Mouse (Mus musculus): ENCODE measurements around the gene Sipa1l2.
"Not testable (repeated sequence)": the region's sequence is repeated elsewhere in the genome, so short reads cannot be mapped to it uniquely, and the experiment has no call there.

The Sipa1l2 gene

DNA sequence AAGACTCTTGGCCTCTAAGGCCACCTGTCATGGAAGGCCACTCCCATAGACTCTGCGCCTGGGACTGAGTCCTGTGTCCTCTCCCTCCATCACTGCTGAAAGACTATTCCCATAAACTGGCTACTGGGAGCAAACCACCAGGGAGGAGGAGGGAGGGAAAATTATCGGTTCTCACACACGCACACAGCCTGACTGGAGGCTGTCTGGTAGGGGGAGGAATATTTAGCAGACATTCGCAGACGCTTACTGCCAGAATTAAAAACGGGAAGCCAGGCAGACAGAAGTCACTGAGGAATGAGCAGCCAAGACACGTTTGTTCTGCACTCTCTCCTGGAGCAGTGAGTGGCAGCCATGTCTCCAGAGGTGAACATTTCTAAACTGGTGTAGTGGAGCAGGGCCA lies 35.9 kb downstream of the Sipa1l2 start:
- DNase-seq (ENCODE audit: low spot score), result no peak

DNA sequence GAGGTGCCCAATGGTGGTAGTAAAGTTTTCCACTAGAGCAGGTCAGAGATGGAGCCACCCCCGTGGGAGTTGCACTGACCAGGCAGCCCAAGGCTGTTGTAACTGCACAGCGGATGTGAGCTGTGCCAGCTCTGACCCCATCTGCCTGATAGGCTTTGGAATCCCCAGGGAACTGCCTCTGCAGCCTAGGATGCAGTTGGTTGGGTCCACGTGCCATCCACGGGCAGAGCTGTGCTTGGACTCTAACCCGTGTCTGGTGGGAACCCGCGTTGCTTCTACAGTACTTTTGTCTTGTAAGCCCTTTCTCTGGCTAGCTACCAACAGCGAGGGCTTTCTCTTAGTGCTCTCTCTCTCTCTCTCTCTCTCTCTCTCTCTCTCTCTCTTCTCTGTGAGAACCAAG lies 36.7 kb downstream of the Sipa1l2 start:
- peak; percentile 46 for DNase-seq (ENCODE audit: low spot score)

DNA sequence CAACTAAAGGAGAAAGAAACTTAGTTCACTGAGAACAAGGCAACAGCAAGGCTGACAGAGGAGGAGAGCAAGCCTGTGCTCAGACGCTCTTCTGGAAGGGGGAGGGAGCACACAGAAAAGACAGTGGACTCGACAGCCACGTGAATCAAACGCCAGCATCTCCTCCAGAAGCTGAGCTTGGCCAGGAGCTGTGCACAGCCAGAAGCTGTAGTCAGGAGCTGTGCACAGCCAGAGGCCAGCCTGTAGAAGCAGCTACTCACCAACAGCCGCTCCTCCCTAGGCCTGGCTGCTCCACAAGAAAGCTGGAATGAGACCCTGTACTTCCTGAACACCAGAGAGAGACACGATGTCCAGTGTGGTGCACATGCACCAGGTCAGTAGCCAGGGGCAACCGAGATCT lies 37.4 kb downstream of the Sipa1l2 start:
- no peak for DNase-seq (ENCODE audit: low spot score)

DNA sequence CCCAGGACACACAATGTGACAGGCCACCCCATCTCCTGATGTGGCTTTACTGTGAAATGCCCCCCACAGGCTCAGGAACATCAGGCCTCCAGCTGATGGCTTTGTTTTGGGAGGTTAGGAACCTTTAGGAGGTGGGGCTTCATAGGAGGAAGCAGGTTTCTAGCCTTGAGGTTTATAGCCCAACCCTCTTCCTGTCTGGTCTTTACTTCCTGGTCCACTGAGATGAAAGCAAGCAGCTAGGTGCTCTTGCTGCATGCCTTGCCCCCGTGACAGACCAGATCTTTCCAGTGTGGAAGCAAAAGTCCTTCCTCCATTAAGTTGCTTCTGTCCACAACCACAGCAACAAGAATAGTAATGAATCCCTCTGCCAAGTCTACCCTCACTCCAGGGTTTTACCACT lies 38.0 kb downstream of the Sipa1l2 start:
- DNase-seq (ENCODE audit: low spot score), result no peak

DNA sequence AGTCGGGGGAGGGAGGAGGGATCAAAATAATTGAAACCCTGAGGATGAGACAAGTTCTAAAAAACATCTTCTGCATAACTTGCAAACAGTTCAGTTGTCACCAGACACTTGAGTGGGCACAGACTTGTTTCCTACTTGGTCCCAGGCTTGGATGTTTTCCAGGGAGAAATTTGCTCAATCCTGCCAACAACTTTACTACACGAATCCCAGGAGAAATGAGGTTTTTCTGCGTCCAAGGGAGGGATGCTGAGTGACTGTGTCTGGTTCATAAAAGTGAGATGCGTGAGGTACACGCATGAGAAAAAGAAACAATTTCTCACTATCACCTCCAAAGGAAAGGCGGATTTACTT lies 38.5 kb downstream of the Sipa1l2 start:
- no peak for DNase-seq (ENCODE audit: low spot score)

DNA sequence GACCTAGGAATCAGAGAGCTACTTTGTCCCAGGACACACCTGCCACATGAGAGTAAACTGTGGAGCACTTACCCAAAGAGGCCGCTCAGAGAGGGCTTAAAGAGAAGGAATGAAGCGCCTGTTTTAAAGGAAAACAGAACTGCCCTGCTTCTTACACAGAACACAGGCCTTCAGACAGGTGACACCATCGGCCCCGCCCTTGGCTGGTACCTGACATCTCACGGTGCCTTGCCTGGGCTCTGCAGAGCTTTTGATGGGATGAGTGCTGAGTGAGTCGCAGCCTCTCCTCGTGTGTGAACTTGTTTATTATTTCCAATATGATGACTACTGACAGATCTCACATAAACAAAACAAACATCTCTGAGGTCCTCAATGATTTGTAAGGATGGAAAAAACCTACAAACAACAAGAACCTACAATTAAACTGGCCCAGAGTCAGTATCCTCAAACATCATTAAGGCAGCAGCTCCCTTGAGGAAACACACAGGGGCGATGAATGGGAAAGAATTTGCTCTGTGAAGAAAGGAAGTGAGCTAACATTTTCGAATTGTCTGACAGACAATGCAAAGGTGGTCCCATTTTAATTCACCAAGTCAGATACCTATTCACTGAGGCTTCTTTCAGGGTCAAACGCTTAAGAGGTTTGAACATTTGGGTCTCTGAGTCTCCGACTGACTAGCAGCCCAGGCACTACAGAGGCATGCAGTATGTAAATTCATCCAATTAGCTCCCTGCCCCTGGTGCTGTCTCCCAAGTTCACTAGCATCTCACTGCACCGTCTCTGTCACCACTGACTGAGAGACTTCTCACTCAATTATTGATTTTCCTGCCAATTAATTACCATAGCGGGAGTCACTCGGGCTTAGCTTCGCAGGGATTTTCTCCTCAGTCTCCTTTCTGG lies 39.2 kb downstream of the Sipa1l2 start:
- no peak for DNase-seq (ENCODE audit: low spot score)

DNA sequence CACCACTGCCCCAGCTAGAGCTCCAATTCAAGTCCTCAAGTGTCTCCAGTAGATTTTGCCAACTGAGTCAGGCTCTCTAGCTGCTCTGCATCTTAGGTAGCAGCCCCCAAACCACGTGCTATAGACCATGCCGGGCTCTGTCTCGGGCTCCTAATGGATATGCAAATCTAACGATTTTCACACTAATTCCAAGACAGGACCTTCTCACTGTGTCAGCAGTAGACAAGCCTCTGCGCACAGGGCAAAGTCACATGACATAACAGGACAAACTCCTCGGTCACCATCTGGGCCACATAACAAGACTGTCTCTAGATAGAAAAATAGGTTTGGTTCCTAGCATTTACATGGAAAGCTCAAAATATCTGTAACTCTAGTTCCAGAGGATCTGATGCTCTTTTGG lies 40.6 kb downstream of the Sipa1l2 start:
- no peak for DNase-seq (ENCODE audit: low spot score)

DNA sequence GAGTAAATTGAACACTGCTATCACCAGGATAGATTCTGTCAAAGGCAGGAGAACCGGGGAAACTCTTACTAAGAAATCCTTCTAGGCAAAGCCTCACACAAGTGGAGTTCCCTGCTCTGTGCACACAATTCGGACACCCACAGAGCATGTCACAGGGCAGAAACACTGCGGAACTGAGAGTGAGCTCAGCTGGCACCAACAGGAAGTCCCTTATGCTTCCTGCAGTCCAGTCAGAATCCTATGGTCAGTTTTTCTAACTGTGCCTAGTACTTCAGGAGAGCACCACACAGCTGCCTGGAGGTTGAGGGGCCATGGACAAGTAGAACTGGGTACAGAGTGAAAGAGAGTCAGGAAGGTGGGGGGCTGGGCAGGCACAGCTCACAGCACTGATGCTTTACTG lies 41.7 kb downstream of the Sipa1l2 start:
- DNase-seq (ENCODE audit: low spot score), result no peak

DNA sequence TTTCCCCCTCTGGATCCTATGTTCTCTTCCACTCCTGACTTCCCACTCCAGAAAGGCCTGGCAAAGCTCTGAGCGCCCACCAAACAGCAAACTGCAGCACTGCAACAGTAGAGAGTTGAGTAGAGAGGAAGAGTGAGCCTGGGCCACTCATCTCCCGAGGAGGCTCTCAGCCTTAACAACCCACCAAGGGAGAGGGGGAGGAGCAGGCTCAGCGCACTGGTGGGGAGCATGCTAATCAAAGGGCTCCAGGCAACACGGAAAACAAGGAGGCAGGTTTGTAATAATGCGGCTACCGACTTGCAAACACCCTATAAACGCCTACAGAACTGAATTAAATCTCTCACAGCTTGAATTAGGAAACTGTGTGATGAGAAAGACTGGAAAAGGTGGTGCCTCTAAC lies 42.6 kb downstream of the Sipa1l2 start:
- DNase-seq (ENCODE audit: low spot score), result no peak

DNA sequence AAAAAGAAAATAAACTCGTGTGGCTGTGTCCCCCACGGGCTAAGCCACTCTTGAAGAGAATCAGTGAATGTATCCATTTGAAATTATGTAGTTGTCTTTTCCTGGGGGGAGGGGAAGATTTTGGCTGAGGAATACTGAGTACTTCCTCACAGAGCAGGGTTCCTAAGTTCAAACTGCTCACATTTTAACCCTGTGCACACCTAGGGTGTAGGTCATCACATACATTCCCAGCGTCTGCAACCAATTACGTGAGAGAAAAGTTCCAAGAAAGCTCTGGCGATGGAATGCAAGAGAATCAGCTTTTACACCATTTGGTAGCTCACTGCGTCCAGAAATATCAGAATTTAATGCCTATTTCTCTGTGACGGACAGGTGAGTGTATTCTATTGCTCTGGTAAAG lies 43.0 kb downstream of the Sipa1l2 start:
- no peak for DNase-seq (ENCODE audit: low spot score)

DNA sequence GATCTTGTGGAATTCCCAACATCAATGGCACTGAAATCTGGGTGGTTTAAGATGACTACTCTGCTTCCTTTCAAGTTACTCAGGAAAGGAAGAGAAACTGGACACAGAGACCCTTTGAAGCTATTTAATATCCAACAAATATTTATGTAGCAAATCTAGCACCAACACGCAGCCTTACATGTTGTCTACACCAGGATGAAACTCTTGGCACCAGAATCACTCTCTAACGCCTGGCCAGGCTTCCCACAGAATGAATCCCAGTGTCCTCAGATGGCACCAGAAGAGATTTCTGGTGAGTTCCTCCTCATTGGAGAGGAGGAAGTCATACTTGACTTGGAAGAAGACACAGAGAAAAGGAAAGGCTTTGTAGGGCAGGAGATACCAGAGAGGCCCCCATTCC lies 45.1 kb downstream of the Sipa1l2 start:
- no peak for DNase-seq (ENCODE audit: low spot score)

DNA sequence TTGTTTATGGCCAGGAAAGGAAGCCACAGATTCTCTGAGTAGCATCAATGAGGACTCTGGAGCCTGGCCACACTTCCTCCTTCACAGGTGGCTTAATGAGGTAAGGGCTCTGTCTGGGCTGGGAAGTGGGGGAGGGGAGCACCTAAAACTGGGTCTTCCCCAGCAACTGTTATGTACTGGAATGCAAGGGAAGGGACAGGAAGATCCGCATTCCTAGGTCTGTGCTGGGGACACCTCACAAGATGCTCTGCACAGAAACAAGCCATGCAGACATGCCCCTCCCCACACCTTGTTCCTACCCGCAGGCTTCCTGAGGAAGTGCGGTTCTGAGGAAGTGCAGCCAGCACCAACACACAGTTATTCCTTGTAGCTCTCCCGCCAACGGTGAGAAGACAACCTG lies 46.4 kb downstream of the Sipa1l2 start:
- no peak for DNase-seq (ENCODE audit: low spot score)

DNA sequence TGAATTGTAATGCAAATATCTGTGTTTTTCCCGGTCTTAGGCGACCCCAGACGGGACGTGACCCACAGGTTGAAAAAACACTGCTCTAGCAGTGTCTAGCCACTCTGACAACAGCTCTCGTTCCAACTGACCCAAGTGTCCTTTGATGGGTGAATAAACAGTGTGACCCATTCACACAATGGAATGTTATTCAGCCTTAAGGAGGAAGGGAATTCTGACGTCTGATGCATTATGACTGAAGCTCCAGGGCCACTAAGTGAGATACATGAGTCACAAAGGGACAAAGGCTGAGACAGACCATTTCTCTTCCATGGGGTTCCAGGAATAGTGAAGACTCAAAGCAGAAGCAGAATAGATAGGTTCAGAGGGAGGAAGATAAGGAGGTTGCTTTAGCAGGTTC lies 47.5 kb downstream of the Sipa1l2 start:
- DNase-seq (ENCODE audit: low spot score), result no peak

DNA sequence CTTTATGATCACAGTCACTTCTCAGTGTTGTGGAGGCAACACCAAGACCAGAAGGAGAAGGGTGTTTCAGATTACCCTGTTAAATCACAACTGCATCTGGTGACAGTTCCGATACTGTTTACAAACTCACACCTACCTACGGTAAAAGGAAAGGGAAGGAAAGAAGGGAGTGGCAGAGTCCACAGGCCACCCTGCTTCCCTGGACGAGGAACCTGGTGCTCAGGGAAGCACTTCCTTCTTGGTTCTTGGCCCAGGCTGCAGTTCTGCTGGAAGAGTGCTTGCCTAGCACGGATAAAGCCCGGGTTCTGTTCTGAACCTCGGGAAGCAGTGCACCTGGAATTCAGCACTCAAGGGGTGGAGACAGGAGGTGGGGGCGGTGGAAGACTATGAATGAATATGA lies 48.5 kb downstream of the Sipa1l2 start:
- DNase-seq (ENCODE audit: low spot score), result no peak

DNA sequence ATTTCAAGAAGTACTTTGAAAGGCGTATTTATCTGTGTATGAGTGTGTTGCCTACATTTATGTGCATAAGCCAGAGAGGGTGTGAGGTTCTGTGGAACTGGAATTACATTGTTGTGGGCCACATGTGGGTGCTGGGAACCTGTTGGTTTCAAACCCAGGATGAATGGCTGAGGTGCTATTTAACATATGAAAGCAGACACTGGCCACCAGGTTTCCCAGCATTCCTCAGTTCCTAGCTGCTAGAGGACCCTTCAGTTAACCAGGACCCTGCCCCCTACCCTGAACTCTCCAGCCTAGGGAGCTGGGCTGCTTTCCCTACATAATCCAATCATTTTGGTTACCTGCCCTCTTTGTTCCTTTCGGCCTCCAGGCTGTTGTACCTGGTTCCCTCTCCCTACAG lies 49.3 kb downstream of the Sipa1l2 start:
- not testable (repeated sequence) for DNase-seq (ENCODE audit: low spot score)

DNA sequence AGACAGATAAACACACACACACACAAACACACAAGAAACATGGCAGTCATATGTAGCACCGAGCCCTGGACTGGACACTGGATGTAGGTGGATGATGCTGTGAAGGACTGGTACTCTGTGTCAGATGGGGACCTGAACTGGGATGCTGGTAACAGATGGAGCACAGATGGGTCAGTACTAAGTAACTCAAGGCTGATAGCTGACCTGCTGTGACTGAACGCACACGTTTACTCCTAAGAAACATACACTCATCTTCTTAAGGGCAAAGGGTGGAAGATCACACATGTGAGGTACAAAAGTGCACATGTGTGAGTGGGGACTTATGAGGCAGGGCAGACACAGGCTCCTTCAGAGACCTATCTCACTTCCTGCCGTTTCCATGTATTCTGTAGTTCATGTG lies 50.7 kb downstream of the Sipa1l2 start:
- DNase-seq (ENCODE audit: low spot score), result no peak

DNA sequence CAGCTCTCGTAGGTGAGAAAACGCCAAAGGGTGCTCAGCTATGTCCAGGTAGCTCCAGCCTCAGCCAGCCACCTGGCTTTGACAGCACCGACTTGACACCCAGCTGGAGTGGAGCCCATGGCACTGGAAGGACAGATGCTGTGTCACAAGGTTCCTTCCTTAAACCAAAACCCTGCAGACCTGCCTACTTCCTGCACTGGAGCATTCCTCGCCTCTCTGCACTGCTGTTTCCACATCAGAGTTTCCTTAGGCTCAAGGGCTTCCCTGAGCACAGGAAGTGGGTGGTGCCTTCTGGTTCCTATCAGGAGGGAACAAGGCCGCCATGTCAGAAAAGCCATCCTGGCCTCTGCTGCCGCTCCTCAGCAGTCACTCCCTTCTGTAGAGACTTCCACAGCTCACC lies 51.3 kb downstream of the Sipa1l2 start:
- no peak for DNase-seq (ENCODE audit: low spot score)

DNA sequence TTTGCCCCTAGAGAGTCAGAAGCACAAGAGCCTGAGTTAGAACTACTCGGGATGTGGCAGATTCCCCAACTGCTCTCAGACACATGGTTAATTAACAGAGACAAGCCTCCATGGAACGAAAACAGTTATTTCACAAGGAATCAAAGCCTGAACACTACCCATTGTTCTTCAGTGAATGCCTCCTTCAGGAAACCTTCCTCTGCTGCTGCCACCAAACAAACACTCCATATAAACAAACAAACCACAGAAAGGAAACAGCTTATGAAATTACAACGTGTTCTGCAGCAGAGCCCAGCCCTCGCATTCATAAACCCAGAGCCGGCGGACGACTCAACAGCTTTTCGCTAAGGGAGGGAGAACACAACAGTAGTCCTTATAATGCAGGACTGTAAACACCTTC lies 52.2 kb downstream of the Sipa1l2 start:
- DNase-seq (ENCODE audit: low spot score), result no peak

DNA sequence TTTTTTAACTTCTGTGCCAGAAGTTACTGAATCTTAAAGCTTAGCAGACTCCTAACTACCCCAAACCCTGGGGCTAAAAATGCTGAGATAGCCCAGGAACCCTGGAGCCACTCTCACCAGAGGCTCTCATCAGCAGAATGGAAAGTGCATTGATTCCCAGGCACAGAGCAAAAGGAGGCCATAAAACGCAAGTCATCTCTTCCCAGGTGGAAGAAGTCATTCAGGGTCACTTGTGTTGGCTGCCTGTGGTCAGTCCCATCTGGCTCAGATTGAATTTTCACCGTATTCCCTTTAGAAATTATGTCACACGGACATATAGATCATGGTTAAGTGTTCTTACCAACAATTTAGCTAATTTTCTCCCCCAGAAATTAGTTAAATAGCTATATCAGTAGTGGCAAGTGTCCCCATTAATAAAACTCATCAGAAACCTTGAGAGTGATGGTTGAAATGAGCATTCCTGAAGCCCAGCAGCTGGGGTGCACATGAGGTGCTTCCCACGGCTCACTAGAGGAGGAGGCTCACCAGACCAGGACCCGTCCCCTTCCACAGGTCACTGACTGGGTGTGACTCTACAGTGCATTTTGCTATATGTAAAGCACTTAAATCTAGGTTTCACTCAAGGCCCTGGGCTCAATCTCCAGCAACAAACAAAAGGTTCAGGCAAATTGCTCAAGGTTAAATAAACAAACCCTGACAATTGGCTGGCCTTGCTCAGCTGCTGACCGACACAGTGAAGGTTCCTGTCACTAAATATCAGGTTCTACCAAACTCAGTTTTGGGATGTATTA lies 53.3 kb downstream of the Sipa1l2 start:
- DNase-seq (ENCODE audit: low spot score), result no peak

DNA sequence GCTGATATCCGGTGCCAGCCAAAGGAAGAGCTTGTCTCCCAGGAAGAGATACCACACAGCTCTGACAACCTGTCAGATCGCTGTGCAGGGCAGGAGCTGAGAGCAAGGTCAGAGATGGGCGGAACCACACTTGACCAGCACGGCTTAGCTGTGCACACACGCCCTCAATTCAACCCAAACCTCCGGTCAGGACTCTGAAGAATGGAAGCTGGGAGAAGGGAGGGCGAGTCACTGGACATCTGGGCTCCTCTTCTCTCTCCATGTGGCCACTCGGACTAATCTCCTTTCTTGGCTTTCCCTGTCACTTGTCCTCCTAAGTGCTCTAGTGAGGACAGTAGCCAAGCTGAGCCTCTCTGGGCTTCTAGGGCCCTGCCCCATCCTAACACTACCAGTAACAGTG lies 53.9 kb downstream of the Sipa1l2 start:
- no peak for DNase-seq (ENCODE audit: low spot score)

DNA sequence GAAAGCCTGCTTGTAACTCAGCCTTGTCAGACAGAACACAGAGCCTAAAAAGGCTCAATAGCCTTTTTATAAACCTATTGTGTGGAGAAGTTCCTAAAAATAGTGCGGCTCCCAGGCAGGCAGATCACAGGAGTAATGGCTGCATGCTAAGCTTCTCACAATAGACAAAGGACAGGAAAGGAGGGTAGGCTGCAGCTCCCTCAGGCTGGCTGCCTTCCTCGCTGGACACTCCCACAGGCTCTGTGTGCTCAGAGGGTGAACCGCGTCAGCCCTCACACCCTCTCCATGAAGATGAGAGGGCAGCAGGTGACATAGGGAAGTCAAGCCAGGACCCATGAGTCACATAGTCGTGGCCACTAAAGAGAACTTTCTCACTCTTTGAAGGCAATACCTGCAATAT lies 55.7 kb downstream of the Sipa1l2 start:
- no peak for DNase-seq (ENCODE audit: low spot score)

DNA sequence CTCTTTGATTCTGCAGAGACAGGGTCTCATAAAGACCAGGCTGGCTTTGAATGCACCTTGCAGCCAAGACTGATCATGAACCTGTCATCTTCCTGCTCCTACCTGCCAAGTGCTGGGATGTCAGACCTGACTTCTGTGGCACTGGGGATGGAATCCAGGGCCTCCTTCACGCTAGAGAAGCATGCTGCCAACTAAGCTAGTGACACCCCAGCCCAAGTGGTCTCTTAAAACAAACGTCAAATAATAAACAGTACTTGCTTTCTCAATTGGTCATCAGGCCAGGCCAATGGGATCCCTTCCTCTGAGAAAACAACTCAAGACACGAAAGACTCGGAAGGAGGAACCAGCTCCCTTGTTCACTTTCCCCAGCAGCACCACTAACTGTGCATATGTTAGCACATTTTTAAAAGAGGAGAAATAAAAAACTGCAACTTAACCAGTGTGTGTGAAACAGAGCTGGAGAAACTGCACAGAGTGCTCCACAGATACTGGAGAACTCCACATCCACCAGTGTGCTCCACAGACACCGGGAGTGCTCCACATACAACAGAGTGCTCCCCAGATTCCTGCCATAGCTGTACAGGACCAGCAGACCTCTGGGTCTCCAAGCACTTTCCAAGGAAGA lies 56.3 kb downstream of the Sipa1l2 start:
- DNase-seq (ENCODE audit: low spot score), result no peak

DNA sequence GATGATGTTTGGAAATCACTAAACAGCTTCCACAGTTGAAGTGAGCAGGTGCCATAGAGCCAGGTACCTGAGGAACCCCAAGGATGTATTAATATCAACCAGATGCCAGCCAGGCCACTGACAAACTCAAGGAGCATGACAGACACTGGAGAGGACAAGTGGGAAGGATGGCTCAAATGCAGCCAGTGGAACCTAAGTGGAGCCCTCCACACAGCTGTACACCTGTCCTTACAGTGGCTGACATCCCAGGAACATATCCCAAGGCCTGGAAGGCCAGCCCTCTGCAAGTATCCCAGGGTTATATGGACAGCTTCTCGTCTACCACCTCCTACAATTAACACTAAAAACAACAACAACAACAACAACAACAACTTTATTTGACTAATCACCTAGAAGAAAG lies 57.0 kb downstream of the Sipa1l2 start:
- DNase-seq (ENCODE audit: low spot score), result no peak
